Mouse (Mus musculus): ENCODE data around the gene Actl6a.

GRCm38 (mm10) chr3:32659506-32659905 lies 46.6 kb upstream of the Actl6a start:
- TF ChIP-seq FLI1 (IDR thresholded peaks at IDR 0.05; ENCODE audit: low read length) (no peak), GATA1 (IDR thresholded peaks at IDR 0.05; ENCODE audit: borderline replicate concordance, low read length) (no peak)

Measured in megakaryocyte, embryonic 14.5 days (primary cell).